Comparison of ENCODE assay signal across 16 mouse cellular contexts in genomic region chr1:157887146-157887545, GRCm38 (mm10).
DNase-seq lines count a peak whose midpoint lies in the region; ATAC-seq and TF ChIP-seq lines count a peak whose summit lies in the region.
"Had no signal": no experiment of that assay in that cellular context is flagged by ENCODE, and none has a peak within 500 bp of the region (broad histone marks: within the 10 kb centered on the region; RNA-seq: fewer than 3 reads in every experiment).

No protein-coding gene starts in this region.

- H3K9ac ChIP-seq in midbrain, postnatal 0 days (replicated peaks; ENCODE audit: low read length, poor library complexity, severe bottlenecking) = no peak overlapping the region
- H3K9ac ChIP-seq: hindbrain, embryonic 12.5 days had no signal

- H3K4me3 ChIP-seq in kidney, adult 2 months (ENCODE audit: insufficient read depth, low read depth, low read length) = no peak overlapping the region
- no peak overlapping the region for H3K4me3 ChIP-seq in midbrain, postnatal 0 days (ENCODE audit: low read depth, low read length)
- H3K4me3 ChIP-seq: erythroblast, embryonic 14.5 days; hindbrain, embryonic 12.5 days; myocyte had no signal

- no peak overlapping the region for H3K4me2 ChIP-seq in midbrain, postnatal 0 days (ENCODE audit: low read depth, low read length, poor library complexity, severe bottlenecking)
- H3K4me2 ChIP-seq: hindbrain, embryonic 12.5 days; midbrain, embryonic 11.5 days had no signal

- TF ChIP-seq POLR2A in brain, embryonic 14.5 days (IDR thresholded peaks at IDR 0.05; ENCODE audit: borderline replicate concordance, extremely low read depth, insufficient read depth, insufficient read length, poor library complexity, severe bottlenecking) = no peak
- no peak for TF ChIP-seq POLR2A in kidney, adult 2 months (IDR thresholded peaks at IDR 0.05; ENCODE audit: low read depth, low read length)

- 23% methylated on average over 1 of the region's 1 CpGs for WGBS in kidney, adult 2 months
- WGBS in midbrain, postnatal 0 days = 62% methylated on average over 1 of the region's 1 CpGs

- no peaks in the 10 kb centered on the region for H3K36me3 ChIP-seq in kidney, adult 2 months (ENCODE audit: control insufficient read depth, insufficient read depth, low read length)
- no peaks in the 10 kb centered on the region for H3K36me3 ChIP-seq in midbrain, postnatal 0 days (ENCODE audit: insufficient read depth, low read length)
- H3K36me3 ChIP-seq: G1E; hindbrain, embryonic 12.5 days had no signal

- no peak for TF ChIP-seq CTCF in brain, embryonic 14.5 days (IDR thresholded peaks at IDR 0.05; ENCODE audit: borderline replicate concordance, extremely low read depth, insufficient read depth, insufficient read length)
- TF ChIP-seq CTCF in kidney, adult 2 months (conservative IDR thresholded peaks at IDR 0.05; ENCODE audit: insufficient read depth, insufficient read length, low read depth, low read length) = no peak
- TF ChIP-seq CTCF in midbrain, postnatal 0 days (IDR thresholded peaks at IDR 0.05) = no peak

- no peak for ATAC-seq in midbrain, postnatal 0 days (ENCODE audit: low FRiP score)

- peak overlapping the region; percentile 83; the same call in 1 of the 2 replicates for H3K27ac ChIP-seq in kidney, adult 2 months (ENCODE audit: insufficient read depth, low read depth, low read length)
- H3K27ac ChIP-seq in midbrain, postnatal 0 days (ENCODE audit: low read depth, low read length) = no peak overlapping the region
- H3K27ac ChIP-seq: hindbrain, embryonic 12.5 days had no signal

- H3K9me3 ChIP-seq in midbrain, postnatal 0 days (ENCODE audit: low read length) = no peaks in the 10 kb centered on the region
- H3K9me3 ChIP-seq: hindbrain, embryonic 12.5 days had no signal

- peak; percentile 11 for DNase-seq in layer of hippocampus, adult 11-12 months (ENCODE audit: low spot score)
- DNase-seq in layer of hippocampus, postnatal 25 days (ENCODE audit: extremely low spot score in 1 of 2, low spot score in 1 of 2) = no peak
- peak; percentile 64 for DNase-seq in brain, embryonic 14.5 days (ENCODE audit: low read depth)
- peak; percentile 92 for DNase-seq in kidney, adult 2 months
- peak; percentile 58 to 88 for DNase-seq in kidney, postnatal 36 days
- no peak for DNase-seq in midbrain, postnatal 0 days (ENCODE audit: low spot score)
- no peak for DNase-seq in right cerebral cortex, postnatal 14 days
- no peak for DNase-seq in gastrocnemius, postnatal 14 days
- DNase-seq: cerebellum, adult 9-10 months; gastrocnemius, postnatal 10 days; lung, postnatal 36 days had no signal

- intact Hi-C loops in gastrocnemius, postnatal 14 days (cut with DNase I; ENCODE audit: low total_unique reads) = no loop called here

- H3K4me1 ChIP-seq in kidney, adult 2 months (ENCODE audit: control insufficient read depth, insufficient read depth, low read length) = peaks cover 10% of the 10 kb centered on the region; the same call in 1 of the 2 replicates
- no peaks in the 10 kb centered on the region for H3K4me1 ChIP-seq in midbrain, postnatal 0 days (ENCODE audit: insufficient read depth, low read length)
- H3K4me1 ChIP-seq: hindbrain, embryonic 12.5 days had no signal

- H3K27me3 ChIP-seq in kidney, adult 2 months (replicated peaks; ENCODE audit: control insufficient read depth, insufficient read depth, low read length) = no peaks in the 10 kb centered on the region
- no peaks in the 10 kb centered on the region for H3K27me3 ChIP-seq in midbrain, postnatal 0 days (ENCODE audit: insufficient read depth, low read length)
- H3K27me3 ChIP-seq: hindbrain, embryonic 12.5 days had no signal

Comparison
In these comparisons a context has a peak if more than half of its experiments do, and no peak if none do; other contexts are left out.
1. DNase-seq: peak in layer of hippocampus, adult 11-12 months (single experiment), brain, embryonic 14.5 days (single experiment), kidney, adult 2 months (single experiment) and kidney, postnatal 36 days (2 of 2); none in layer of hippocampus, postnatal 25 days (0 of 2), midbrain, postnatal 0 days (single experiment), right cerebral cortex, postnatal 14 days (single experiment) and gastrocnemius, postnatal 14 days (single experiment).